Mouse (Mus musculus): ENCODE data around the gene Ccr4. TPM values are rescaled to one million over a fixed set of nuclear protein-coding genes. Genes with fewer than 3 reads are reported as not detected.

The Ccr4 gene
- polyA plus RNA-seq, 1 experiment = 88.6 TPM

GRCm38 (mm10) chr9:114533848-114534247 is 29.1 kb upstream of the Ccr4 start:
- H3K27ac ChIP-seq (ENCODE audit: control insufficient read depth, insufficient read depth, low read length) = no peak overlapping the region
- no peaks in the 10 kb centered on the region for H3K36me3 ChIP-seq (ENCODE audit: control insufficient read depth, insufficient read depth, low read length)
- DNase-seq = no peak
- 88% methylated on average over 4 of the region's 4 CpGs for WGBS
- no peaks in the 10 kb centered on the region for H3K27me3 ChIP-seq (ENCODE audit: control insufficient read depth, insufficient read depth, low read length)
- no peaks in the 10 kb centered on the region for H3K4me1 ChIP-seq (replicated peaks; ENCODE audit: control insufficient read depth, insufficient read depth, low read length)
- H3K4me3 ChIP-seq (ENCODE audit: control insufficient read depth, insufficient read depth, low read length) = no peak overlapping the region
- TF ChIP-seq POLR2A (IDR thresholded peaks at IDR 0.05; ENCODE audit: control insufficient read depth, extremely low read depth, insufficient read depth, low read length, poor library complexity) = no peak
- TF ChIP-seq CTCF (IDR thresholded peaks at IDR 0.05; ENCODE audit: borderline replicate concordance, control insufficient read depth, extremely low read depth, insufficient read depth, low read length, poor library complexity) = no peak

GRCm38 (mm10) chr9:114531276-114531675 is 26.6 kb upstream of the Ccr4 start:
- no peak overlapping the region for H3K4me3 ChIP-seq (ENCODE audit: control insufficient read depth, insufficient read depth, low read length)
- DNase-seq = no peak
- no peak for TF ChIP-seq POLR2A (IDR thresholded peaks at IDR 0.05; ENCODE audit: control insufficient read depth, extremely low read depth, insufficient read depth, low read length, poor library complexity)
- no peak for TF ChIP-seq CTCF (IDR thresholded peaks at IDR 0.05; ENCODE audit: borderline replicate concordance, control insufficient read depth, extremely low read depth, insufficient read depth, low read length, poor library complexity)
- H3K4me1 ChIP-seq (replicated peaks; ENCODE audit: control insufficient read depth, insufficient read depth, low read length) = peaks cover 5% of the 10 kb centered on the region
- WGBS = 94% methylated on average over 11 of the region's 11 CpGs
- H3K27me3 ChIP-seq (ENCODE audit: control insufficient read depth, insufficient read depth, low read length) = no peaks in the 10 kb centered on the region
- H3K36me3 ChIP-seq (ENCODE audit: control insufficient read depth, insufficient read depth, low read length) = no peaks in the 10 kb centered on the region
- H3K27ac ChIP-seq (ENCODE audit: control insufficient read depth, insufficient read depth, low read length) = no peak overlapping the region

GRCm38 (mm10) chr9:114528680-114529048 is 23.9 kb upstream of the Ccr4 start:
- no peak for DNase-seq
- 91% methylated on average over 9 of the region's 9 CpGs for WGBS

GRCm38 (mm10) chr9:114527992-114528679 is 23.4 kb upstream of the Ccr4 start:
- DNase-seq = no peak
- no peak overlapping the region for H3K4me3 ChIP-seq (ENCODE audit: control insufficient read depth, insufficient read depth, low read length)
- H3K27ac ChIP-seq (ENCODE audit: control insufficient read depth, insufficient read depth, low read length) = no peak overlapping the region
- WGBS = 70% methylated on average over 17 of the region's 17 CpGs
- peaks cover 5% of the 10 kb centered on the region for H3K4me1 ChIP-seq (replicated peaks; ENCODE audit: control insufficient read depth, insufficient read depth, low read length)
- H3K27me3 ChIP-seq (ENCODE audit: control insufficient read depth, insufficient read depth, low read length) = no peaks in the 10 kb centered on the region
- no peak for TF ChIP-seq CTCF (IDR thresholded peaks at IDR 0.05; ENCODE audit: borderline replicate concordance, control insufficient read depth, extremely low read depth, insufficient read depth, low read length, poor library complexity)
- no peak for TF ChIP-seq POLR2A (IDR thresholded peaks at IDR 0.05; ENCODE audit: control insufficient read depth, extremely low read depth, insufficient read depth, low read length, poor library complexity)
- H3K36me3 ChIP-seq (ENCODE audit: control insufficient read depth, insufficient read depth, low read length) = no peaks in the 10 kb centered on the region

More at GRCm38 (mm10) chr9:114528680-114529048, 23.9 kb upstream of the Ccr4 start:
- Histone ChIP-seq H3K27ac (ENCODE audit: control insufficient read depth, insufficient read depth, low read length) (no peak overlapping the region), H3K4me1 (replicated peaks; ENCODE audit: control insufficient read depth, insufficient read depth, low read length) (peaks cover 5% of the 10 kb centered on the region), H3K4me3 (ENCODE audit: control insufficient read depth, insufficient read depth, low read length) (no peak overlapping the region), H3K36me3 (ENCODE audit: control insufficient read depth, insufficient read depth, low read length) (no peaks in the 10 kb centered on the region), H3K27me3 (ENCODE audit: control insufficient read depth, insufficient read depth, low read length) (no peaks in the 10 kb centered on the region)
- TF ChIP-seq CTCF (IDR thresholded peaks at IDR 0.05; ENCODE audit: borderline replicate concordance, control insufficient read depth, extremely low read depth, insufficient read depth, low read length, poor library complexity) (no peak), POLR2A (IDR thresholded peaks at IDR 0.05; ENCODE audit: control insufficient read depth, extremely low read depth, insufficient read depth, low read length, poor library complexity) (no peak)

GRCm38 (mm10) chr9:114527085-114527484 is 22.4 kb upstream of the Ccr4 start:
- H3K36me3 ChIP-seq (ENCODE audit: control insufficient read depth, insufficient read depth, low read length) = no peaks in the 10 kb centered on the region
- DNase-seq = peak; percentile 72
- 12% methylated on average over 16 of the region's 16 CpGs for WGBS
- H3K4me3 ChIP-seq (ENCODE audit: control insufficient read depth, insufficient read depth, low read length) = peak overlapping the region; percentile 5; the same call in 1 of the 2 replicates
- H3K27ac ChIP-seq (ENCODE audit: control insufficient read depth, insufficient read depth, low read length) = no peak overlapping the region
- TF ChIP-seq POLR2A (IDR thresholded peaks at IDR 0.05; ENCODE audit: control insufficient read depth, extremely low read depth, insufficient read depth, low read length, poor library complexity) (no peak), CTCF (IDR thresholded peaks at IDR 0.05; ENCODE audit: borderline replicate concordance, control insufficient read depth, extremely low read depth, insufficient read depth, low read length, poor library complexity) (no peak)
- H3K4me1 ChIP-seq (replicated peaks; ENCODE audit: control insufficient read depth, insufficient read depth, low read length) = peaks cover 5% of the 10 kb centered on the region
- no peaks in the 10 kb centered on the region for H3K27me3 ChIP-seq (ENCODE audit: control insufficient read depth, insufficient read depth, low read length)

GRCm38 (mm10) chr9:114526581-114526980 is 21.9 kb upstream of the Ccr4 start:
- 89% methylated on average over 8 of the region's 8 CpGs for WGBS
- H3K27me3 ChIP-seq (ENCODE audit: control insufficient read depth, insufficient read depth, low read length) = no peaks in the 10 kb centered on the region
- peaks cover 5% of the 10 kb centered on the region for H3K4me1 ChIP-seq (replicated peaks; ENCODE audit: control insufficient read depth, insufficient read depth, low read length)

More at GRCm38 (mm10) chr9:114526581-114526980, 21.9 kb upstream of the Ccr4 start:
- Histone ChIP-seq H3K4me3 (ENCODE audit: control insufficient read depth, insufficient read depth, low read length) (no peak overlapping the region), H3K27ac (ENCODE audit: control insufficient read depth, insufficient read depth, low read length) (no peak overlapping the region), H3K36me3 (ENCODE audit: control insufficient read depth, insufficient read depth, low read length) (no peaks in the 10 kb centered on the region)
- no peak for TF ChIP-seq CTCF (IDR thresholded peaks at IDR 0.05; ENCODE audit: borderline replicate concordance, control insufficient read depth, extremely low read depth, insufficient read depth, low read length, poor library complexity)
- TF ChIP-seq POLR2A (IDR thresholded peaks at IDR 0.05; ENCODE audit: control insufficient read depth, extremely low read depth, insufficient read depth, low read length, poor library complexity) = no peak
- no peak for DNase-seq
